Mouse (Mus musculus) WW6 (cell line): ENCODE measurements around the gene Ptprj.
"Not testable (repeated sequence)": the region's sequence is repeated elsewhere in the genome, so short reads cannot be mapped to it uniquely, and the experiment has no call there.

Experiments
- DNase-seq: peaks from one replicate; pipeline ENCODE4 v3.0.0-alpha.2; 2013; ENCODE audit warnings: low read depth, low spot score

Gene Ptprj

DNA sequence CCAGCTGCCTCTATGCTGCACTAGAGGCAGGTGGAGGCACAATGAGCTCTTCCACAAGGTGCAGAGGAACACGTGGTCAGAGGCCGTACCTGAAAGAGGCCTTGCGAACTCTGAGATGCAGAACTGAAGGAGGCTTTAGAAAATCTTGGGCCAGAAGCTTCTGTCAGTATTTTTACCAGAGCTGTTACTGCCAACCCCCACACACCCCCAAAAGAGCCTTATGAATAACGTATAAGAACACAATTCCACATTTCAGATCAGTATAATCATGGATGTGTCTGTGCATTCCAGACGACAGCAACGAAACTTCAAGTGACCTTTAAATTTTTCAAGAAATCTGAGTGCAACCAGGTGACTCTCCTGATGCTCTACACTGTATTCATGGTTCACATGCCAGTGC lies 98.9 kb downstream of the Ptprj start:
- no peak for DNase-seq

DNA sequence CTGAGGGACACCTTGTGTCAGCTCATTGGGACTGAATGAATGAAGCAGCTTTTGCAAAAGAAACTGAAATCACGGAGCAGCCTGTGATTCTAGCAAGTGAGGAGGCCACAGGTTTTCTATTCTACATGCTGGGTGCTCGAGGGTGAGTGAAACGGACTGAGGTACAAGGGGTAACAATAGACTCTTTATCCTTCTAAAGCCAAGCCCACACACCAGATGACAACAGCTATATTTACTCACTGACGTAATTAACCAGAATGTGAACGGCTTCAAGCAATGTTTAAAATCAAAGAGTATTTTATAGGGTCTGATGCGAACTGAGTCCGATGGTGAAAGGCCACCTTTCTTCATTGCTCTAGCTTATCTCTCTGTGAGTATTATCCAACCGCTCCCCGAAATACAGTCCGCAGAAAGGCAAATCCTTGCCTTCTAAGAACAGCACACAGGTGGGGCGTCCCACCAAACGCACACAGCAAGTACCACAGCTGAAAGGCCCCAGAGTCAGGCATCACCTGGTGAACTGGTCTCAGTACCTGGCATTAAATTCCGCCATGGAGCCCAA lies 99.6 kb downstream of the Ptprj start:
- DNase-seq: no peak

DNA sequence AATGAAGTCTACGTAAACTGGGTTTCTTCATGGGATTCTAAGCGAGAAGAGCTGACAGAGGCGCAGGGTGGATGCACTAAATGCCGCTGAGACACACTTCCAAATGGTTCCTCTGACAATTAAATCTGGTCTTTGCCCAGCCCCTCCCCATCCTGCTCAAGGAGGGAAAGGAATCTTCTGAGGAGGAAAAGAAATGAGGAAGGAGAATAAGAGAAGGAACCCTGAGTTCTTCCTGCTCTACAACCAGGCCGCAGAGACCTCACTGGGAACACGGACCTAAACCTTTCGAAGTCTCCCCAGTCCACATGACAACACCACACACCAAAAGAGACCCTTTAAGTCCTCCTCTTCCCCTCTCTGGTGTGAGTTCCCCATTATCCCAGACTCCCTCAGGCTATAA lies 101.9 kb downstream of the Ptprj start:
- DNase-seq: no peak

DNA sequence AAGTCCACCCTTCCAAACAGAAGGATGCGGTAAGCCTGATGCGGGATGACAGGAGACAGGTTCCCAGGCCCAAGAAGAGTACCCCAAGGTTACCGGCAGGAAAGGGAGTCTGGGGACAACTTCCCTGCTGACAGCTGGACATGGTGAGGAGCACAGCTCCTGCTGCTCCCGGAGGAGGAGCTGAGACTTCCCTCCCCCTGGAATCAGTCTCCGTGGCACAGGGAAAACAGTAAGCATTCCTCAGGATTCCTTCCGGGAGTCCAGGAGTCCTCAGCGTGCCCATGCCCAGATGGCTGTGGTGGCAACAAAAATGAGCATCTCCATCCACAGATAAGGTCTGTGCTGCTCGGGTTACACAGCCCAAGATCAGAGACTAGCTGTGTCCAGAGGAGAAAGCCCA lies 102.8 kb downstream of the Ptprj start:
- DNase-seq: no peak

DNA sequence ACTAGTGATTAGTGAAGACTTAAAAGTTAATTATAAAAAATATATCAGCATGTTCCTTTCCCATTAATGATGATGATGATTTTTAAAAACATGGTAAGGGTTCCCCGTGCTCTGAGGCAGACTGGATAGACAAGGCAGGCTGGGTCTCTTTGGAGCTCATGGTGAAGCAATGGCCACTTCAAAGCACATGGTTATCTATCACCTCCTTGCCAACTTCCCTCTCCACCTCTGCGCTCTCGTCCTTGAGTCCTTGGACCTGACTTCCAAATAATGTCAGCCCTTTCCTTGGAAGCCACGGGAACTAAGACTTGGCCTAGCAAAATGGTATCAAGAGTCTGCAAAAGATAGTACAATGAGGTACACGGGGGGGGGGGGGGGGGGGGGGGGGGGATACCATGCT lies 103.7 kb downstream of the Ptprj start:
- no peak for DNase-seq

DNA sequence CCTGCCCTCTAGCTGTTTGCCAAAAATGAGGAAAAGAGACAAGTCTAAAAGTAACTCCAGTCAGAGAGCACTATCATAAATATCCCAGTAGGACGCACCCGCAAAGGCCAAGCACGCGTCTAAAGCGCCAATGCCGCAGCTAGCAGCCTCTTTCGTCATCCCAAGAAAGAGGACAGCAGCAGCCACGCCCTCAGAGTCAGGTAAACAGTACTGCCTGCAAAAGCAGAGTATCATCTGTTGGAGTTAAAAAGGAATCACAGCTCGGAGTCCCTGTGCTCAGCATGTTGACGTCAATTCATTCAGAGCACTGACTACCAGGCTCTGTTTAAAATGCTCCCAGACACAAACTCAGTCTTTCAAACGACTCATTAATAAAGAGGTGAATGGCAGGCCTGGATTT lies 104.1 kb downstream of the Ptprj start:
- DNase-seq: no peak

DNA sequence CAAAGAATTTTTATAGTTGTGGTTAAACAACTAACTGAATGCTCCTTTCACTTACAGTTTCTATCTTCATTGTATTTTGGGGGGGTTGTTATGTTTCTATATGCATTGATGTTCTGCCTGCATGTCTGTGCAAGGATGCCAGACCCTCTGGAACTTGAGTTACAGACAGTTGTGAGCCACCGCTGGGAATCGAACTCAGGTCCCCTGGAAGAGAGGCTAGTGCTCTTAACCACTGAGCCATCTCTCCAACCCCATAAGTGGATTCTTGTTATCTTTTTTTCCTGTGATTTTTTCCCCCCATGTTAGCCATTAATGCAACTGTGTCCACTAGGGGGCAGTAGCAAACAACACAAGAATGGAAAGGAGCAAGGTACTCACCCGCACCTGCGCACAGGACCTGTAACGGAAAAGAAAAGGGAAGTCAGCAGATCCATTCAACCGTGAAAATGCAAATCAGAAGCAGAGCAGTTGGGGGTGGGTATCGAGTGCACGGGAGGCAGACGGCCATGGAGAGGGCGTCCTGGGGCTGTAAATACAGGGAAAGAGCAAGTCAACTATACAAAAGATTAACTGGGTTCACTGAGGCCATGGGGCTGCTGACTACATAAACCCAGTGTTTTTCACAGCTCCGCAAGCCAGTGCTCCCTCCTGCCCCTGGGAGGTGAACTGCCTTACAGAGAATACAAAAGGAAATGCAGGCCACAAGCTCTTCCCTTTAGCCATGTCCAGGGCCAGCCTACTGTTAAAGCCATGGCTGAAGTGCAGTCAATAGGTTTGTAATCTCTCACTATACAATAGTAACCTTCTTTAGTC lies 105.6 kb downstream of the Ptprj start:
- peak; percentile 78 for DNase-seq

DNA sequence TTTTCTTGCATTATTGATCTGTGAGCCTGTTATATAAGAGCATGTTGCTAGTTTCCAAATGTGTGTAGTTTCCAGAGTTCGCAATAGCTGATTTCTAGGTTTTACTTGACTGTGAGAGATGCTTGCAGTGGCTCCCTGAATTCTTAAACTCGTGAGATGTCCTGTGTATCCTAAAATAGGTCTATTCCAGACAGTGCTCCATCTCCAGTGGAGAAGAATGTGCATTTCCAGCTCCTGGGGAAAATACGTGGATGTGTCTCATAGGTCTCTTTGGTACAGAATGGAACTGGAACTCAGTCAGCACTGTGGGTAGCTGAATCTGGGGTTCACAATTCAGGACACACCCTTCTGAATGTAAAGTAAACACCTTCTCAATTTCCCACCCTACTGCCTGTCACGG lies 107.7 kb downstream of the Ptprj start:
- no peak for DNase-seq

DNA sequence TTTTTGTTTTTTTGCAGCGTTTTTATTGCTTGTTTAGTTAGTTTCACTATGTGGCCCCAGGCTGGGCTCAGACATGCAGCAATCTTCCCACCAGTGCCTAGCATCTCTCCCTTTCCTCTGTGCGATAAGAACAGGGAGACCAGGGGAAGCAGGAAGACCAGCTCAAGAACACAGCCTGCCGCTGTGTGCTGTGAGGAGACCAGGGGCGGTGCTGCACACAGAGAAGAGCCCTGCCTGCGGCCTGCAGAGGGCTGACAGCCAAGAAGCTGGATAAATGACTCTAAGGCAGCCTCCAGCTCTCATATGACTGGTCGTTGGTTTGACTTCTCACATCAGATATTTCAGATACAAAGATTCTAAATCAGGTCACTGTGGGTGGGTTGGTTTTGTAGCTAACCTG lies 110.3 kb downstream of the Ptprj start:
- no peak for DNase-seq

DNA sequence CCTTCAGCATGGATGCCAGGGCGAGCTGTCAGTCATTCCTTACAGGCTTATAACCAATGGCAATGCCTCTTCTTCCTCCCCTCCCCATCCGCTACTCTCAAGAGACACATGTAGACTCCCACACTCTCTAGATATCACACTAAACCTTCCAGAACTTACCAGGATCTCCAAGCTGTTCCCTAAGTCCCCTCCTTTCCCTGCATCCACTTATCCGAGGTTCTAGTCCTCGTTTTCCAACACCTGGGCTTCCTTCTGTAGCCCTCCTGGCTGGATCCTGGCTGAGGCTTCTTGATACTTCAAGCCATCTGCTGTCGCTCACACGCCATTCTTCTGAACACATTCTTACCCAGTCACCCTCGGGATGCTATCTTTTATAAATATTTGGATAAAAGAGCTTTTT lies 114.0 kb downstream of the Ptprj start:
- DNase-seq: no peak

DNA sequence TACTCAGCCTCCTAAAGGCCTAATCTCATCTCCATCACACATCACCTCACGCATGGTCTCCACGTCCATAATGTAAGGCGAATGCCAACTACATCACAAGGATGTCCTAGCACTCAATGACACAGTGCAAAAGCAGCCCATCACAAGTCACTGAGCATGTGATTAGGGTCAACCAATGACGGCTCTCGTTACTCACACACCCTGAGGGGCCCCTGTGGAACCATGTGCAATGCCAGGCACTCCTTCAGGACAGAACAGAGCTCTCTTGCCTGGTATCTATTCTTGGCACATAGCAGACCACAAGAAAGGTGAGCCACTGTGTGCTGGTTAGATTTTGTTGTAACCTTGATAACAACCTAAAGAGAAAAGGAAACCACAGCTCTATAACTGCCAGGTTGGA lies 116.7 kb downstream of the Ptprj start:
- DNase-seq: no peak

DNA sequence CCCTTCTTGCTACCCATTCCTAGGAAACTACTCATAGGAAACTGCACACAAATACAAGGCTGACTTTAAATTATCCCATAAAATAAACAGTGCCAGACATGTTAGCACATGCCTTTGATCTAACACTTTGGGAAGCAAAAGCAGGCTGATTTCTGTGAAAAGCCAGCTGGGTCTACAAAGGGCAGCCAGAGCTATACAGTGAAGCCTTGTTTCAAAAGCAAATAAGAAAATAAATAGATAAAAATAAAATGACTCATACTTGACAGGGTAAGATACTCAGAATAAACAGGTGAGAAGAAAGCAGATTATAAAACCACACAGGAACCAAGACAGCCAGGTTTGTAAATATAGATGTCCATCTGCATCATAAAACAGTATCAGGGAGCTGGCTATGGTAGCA lies 118.2 kb downstream of the Ptprj start:
- no peak for DNase-seq

DNA sequence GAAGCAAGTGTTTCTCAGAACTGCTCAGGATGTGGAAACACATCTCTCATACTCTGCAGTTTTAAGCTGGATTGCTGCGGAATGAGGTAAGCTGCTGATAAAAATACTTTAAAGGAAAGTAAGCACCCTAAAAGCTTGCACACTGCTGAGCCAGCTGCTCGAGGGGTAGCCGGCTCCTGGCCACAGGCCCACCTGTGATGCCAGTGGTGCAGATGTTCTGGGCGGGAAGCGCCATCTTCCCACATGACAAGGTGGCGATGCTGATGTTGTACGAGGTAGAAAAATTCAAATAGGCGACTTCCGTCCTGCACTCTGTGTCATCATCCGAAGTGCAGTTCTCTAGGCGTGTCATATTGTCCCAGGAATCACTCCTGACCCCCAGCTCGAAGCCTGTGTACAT lies 122.5 kb downstream of the Ptprj start:
- no peak for DNase-seq

DNA sequence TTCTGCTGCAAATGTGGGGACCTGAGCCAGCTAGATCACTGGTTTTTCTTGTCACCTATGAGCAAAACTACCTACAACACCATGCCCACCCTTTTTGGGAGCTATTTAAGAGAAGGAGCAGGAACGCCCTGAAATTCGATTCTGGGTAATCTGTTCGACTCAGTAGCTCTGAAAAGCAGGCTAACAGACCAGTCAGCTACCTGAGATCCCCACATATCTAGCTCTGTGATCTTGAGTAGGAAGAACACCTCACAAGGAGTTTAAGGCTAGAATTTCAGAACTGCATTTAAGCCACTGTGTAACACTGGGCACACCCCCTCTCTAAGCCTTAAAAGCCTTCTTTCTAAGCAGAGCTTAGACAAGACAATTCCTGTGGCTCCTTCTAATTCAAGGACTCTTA lies 128.1 kb downstream of the Ptprj start:
- no peak for DNase-seq

DNA sequence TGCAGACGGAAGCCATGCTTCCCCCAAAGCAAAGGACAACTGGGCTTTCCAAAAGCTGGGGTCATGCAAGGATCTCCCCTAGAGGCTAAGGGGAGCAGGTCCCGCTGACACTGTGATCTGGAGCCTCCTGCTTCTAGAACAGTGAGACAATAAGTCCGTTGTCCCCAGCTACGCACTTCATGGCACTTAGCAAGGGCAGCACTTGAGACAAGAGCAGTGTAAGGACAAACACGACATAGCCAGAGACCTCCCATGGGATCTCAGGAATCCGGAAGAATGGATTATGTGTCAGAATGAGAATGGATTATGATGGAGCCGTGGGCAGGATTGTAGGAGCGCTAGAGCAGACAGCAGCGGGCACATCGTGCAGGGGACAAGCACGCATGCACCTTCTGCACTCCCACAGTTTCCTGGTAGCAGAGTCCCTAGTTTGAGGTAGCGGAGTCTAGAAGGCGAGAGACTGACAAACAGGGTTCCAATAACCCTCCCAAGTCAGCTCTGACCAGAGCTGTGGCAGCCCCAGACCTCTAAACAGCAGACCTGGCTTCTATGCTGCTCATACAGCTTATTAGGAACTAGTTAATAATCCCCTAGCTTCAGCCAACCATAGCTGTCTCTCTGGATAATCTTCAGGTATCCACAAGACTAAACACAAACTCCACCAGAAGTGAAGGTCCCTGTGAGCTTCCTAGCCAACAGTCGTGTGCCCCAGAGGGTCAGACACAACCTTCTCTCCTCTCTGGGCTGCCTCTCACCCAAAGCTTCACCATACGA lies 131.3 kb downstream of the Ptprj start:
- DNase-seq: no peak

DNA sequence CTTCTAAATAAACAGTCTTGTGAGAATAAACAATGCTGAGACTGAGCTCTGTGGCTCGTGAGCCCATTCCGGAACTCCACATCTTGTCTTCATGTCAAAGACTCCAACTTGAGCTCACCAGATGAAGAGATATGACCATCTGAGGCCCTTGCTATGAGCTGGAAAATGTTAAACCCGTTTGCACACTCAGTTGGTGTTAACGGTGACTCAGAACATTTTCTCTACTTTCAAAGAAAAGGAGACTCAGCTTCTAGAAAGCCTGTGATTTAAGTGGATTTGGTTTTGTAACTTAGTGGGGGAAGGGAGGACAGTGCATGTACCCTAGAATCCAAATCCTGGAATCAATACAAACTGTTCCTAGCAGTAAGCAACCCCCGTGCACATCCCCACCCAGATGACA lies 136.6 kb downstream of the Ptprj start:
- no peak for DNase-seq

DNA sequence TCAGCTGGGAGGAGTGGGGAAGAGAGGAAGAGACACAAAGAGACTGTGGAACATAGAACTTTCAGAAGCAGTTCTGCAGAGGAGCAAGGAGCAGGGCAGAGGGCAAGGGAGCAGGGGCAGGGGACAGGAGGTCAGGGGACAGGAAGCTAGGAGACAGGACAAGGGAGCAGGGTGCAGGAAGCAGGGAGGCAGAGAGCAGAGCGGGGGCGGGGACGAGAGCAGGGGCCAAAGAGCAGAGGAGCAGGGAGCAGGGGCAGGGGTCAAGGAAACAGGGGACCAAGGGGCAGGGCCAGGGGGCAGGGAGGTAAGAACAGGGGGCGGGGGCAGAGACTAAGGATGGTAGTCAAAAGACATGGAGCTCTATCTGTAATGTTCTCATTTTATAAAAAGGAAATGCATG lies 138.6 kb downstream of the Ptprj start:
- DNase-seq: not testable (repeated sequence)

DNA sequence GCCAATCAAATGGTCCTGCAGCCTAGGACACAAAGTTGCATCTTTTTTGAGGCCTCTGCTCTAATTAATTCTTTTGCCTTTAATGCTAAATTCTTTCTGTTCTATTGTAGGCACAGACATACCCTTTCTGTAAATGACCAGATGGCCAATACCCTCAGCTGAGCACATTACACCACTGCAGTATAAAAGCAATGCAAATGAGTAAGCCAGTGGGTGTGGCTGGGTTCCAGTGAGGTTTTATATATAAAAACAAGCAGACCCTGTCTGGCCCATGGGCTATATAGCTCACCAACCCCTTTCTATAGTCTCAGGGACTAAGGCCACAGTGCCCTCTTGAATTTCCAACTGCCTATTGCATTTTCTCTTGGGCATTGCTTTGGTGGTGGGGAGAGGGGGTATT lies 140.3 kb downstream of the Ptprj start:
- not testable (repeated sequence) for DNase-seq

DNA sequence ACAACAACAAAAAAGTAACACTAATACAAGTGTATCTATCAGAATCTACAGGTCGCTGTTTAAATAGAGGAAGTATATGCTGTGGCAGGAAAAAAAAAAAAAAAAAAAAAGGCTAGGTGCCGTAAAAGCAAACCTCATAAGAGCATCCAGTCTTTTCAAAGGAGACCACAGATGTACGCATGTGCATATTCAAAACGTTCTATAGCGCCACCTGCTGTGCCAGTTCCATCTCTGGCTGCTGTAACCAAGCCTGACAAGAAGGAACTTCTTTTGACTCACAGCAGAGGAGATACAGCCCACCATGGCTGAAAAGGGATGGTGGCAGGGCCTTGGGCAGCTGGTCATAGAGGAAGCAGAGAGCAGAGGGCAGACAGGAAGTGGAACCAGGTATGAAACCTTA lies 143.0 kb downstream of the Ptprj start:
- DNase-seq: not testable (repeated sequence)

DNA sequence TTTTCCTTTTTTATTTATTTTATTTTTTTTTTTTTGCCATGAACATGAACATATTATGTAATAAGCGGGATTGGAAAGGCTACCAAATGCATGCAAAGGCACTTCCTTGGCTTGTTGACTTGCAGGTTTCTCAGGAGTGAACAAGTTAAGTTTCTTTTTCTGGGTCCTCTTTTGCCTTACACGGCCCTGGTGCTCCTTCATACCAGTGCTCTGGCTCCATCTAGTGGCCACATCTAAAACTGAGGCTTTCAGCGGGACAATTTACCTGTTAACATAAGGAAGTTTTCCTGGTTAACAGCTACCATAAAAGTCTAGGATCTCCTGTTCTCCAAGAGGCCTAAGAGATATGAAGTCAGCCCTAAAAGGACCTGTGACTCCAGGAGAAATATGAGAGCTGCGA lies 150.7 kb downstream of the Ptprj start:
- not testable (repeated sequence) for DNase-seq

DNA sequence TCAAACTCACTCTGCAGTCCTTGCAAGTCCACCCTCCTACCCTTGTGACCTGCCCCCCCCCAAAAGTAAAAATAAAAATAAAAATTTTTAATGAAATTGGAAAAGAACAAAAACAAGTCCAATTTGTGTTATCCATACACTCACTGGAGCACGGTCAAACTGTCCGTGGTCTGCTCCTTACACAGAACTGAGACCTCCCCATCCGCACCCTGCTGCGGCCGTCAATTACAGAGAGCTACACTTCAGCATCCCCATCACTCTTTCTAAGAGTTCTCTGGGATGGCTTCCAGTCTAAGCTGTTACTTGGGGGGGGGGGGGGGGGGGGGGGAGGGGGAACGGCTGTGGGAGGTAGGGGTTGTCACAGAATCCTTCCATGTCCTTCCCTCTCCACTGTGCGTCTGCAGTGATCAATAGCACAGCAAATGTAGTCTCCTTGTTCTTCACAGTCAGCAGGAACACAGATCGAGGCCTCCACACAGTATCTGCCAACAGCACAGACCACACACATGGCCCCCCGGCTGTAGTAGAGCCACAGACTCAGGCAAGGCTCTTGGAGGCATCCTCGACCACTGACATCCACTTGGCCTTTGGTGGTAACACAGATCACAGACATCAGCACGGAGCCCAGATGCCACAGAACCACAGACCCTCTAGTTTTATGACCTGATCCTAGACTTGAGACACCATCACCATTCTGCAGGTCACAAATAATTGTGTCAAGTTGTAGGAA lies 151.3 kb downstream of the Ptprj start:
- DNase-seq: not testable (repeated sequence)

DNA sequence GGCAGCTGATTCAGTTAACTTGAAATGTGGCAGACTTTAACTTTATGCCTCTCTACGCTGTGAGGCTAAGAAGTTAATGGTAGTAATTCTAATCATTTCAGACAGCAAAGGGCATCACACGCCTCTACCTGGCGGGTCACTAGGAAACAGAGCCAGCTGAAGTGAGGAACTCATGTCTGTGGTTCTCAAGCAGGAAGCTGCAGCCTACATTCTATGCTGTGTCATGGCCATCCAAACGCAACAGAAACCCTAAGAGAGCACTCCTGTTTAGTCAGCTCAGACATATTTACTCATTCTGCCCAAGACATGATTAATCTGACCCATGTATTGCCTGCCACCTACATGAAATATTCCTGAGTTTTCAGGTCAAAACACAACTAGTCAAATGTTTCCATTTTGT lies 155.5 kb downstream of the Ptprj start:
- not testable (repeated sequence) for DNase-seq
